Mouse (Mus musculus) small intestine, adult 2 months (tissue): ENCODE measurements around the gene Coro1c.

ENCODE experiments used
- CTCF ChIP-seq: fragments of 200-500 bp; IDR thresholded peaks from 2 replicates; pipeline ENCODE4 v1.5.1; 2012; ENCODE audit warnings: low read depth, mild to moderate bottlenecking, control low read depth, inconsistent platforms, low read length, moderate library complexity, mixed read lengths; ENCODE audit not compliant: insufficient replicate concordance, insufficient read length; ENCODE audit errors: extremely low read depth
- POLR2A ChIP-seq: fragments of 200-500 bp; IDR thresholded peaks from 2 replicates; pipeline ENCODE4 v1.6.1; 2012; ENCODE audit warnings: low read depth, mild to moderate bottlenecking, control low read depth, inconsistent platforms, low read length, moderate library complexity

- TF ChIP-seq CTCF (no peak), POLR2A (no peak)
Observed at GRCm38 (mm10) chr5:113850680-113851230, 57.8 kb downstream of the Coro1c start.
